Mouse (Mus musculus): ENCODE data around the gene Hinfp. TPM values are rescaled to one million over a fixed set of nuclear protein-coding genes. Genes with fewer than 3 reads are reported as not detected.

Hinfp gene
- polyA plus RNA-seq, 1 experiment from 2014 or later, result 6.3 TPM

DNA sequence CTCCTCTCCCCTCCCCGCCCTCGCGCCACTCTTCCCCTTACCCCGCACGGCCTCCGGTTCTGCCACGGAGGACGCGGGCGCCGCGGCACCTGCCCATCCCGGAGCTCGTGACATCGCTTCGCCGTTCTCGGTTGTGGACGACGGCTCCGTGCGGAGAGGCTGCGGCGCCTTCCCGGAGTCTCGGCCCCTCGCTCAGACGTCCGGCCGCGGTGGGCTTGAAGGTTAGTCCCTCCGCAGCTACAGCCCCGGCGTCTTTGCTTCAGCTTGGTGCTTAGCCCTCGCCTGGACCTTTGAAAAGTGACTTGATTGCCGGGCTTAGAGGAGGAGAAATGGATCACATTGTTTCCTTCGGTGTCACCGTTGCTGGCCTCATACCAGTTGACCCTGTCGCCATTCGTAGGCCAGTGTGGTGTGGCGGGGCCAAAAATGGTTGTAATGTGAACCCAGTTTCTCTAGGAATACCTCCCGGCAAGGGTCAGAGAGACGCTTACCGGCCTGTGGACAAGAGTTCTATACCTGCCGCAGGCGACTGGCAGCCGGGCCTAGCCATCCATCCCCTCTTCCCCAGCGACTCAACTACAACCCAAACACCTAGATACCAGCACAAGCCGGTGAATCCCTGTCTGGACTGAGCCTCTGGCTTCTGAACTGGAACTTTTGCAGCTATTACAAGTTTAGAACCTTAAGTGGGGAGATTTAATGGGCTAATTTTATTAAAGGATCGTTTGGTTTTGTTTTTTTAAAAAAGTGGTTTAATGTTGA is 30.0 kb upstream of the Hinfp start:
- peak; percentile 2 for ATAC-seq
- peaks cover 20% of the 10 kb centered on the region for H3K4me1 ChIP-seq (ENCODE audit: insufficient read depth)
- H3K4me3 ChIP-seq (ENCODE audit: low read depth, low read length), result peak overlapping the region; percentile 79
- peak; percentile 78 for DNase-seq
- WGBS (ENCODE audit: insufficient replicate concordance), result under 1% methylated on average over 48 of the region's 50 CpGs
- no peaks in the 10 kb centered on the region for H3K9me3 ChIP-seq (ENCODE audit: low read length)
- H3K9ac ChIP-seq (replicated peaks), result peak overlapping the region; percentile 93
- H3K36me3 ChIP-seq (replicated peaks; ENCODE audit: insufficient read depth, low read length), result peaks cover 70% of the 10 kb centered on the region
- peak overlapping the region; percentile 95 for H3K27ac ChIP-seq (ENCODE audit: low read depth)
- TF ChIP-seq CTCF (IDR thresholded peaks at IDR 0.05; ENCODE audit: low read depth), result no peak
- 0 out of 2 replicates have a peak, but pooled peaks have one; percentile 6 for TF ChIP-seq EP300 (IDR thresholded peaks at IDR 0.05; ENCODE audit: low read depth)
- H3K4me2 ChIP-seq (ENCODE audit: low read depth, low read length), result peak overlapping the region; percentile 79
- no peaks in the 10 kb centered on the region for H3K27me3 ChIP-seq (ENCODE audit: insufficient read depth, low read length)

DNA sequence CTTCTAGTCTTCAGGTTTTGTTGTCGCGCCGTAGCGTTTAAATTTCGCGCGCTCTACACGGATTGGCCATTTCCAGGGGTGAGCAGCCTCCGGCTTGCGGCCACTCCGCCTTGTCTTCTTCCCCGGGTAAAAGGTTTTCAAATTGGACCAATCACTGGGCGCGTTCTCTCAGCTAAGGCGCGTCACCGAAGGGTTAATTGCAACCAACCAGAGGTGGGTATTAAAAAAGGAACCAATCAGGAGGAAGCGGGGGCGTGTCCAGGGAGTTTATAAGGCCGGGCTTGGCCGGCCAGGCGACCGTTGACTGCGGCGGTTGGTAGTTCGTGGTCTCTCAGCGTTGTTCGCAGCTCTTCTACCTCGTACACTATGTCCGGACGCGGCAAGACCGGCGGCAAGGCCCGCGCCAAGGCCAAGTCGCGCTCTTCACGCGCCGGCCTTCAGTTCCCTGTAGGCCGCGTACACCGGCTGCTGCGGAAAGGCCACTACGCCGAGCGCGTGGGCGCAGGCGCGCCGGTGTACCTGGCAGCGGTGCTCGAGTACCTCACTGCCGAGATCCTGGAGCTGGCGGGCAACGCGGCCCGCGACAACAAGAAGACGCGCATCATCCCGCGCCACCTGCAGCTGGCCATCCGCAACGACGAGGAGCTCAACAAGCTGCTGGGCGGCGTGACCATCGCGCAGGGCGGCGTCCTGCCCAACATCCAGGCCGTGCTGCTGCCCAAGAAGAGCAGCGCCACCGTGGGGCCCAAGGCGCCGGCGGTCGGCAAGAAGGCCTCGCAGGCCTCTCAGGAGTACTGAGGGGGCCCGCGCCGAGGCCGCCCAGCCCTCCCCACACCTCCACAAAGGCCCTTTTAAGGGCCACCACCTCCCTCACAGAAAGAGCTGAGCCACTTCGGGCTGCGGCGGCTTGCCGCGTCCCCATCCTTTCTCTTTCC is 29.2 kb upstream of the Hinfp start, which contains the start of gene H2afx:
Gene H2afx, plus strand, starts transcription at position 299 of the 935 bp plus-strand sequence.
- DNase-seq (peak; percentile 98), ATAC-seq (peak; percentile 87)
- Histone ChIP-seq H3K4me1 (ENCODE audit: insufficient read depth) (peaks cover 20% of the 10 kb centered on the region), H3K4me2 (ENCODE audit: low read depth, low read length) (peak within 1 kb of the TSS; percentile 79), H3K36me3 (replicated peaks; ENCODE audit: insufficient read depth, low read length) (peaks cover 68% of the 10 kb centered on the region), H3K27me3 (ENCODE audit: insufficient read depth, low read length) (no peaks in the 10 kb centered on the region), H3K9me3 (ENCODE audit: low read length) (no peaks in the 10 kb centered on the region), H3K4me3 (ENCODE audit: low read depth, low read length) (peak within 1 kb of the TSS; percentile 79), H3K9ac (replicated peaks) (peak within 1 kb of the TSS; percentile 93), H3K27ac (ENCODE audit: low read depth) (peak within 1 kb of the TSS; percentile 95)
- WGBS (ENCODE audit: insufficient replicate concordance), result under 1% methylated on average over 91 of the region's 91 CpGs
- TF ChIP-seq CTCF (IDR thresholded peaks at IDR 0.05; ENCODE audit: low read depth) (peak; percentile 67), EP300 (IDR thresholded peaks at IDR 0.05; ENCODE audit: low read depth) (peak; percentile 86)

DNA sequence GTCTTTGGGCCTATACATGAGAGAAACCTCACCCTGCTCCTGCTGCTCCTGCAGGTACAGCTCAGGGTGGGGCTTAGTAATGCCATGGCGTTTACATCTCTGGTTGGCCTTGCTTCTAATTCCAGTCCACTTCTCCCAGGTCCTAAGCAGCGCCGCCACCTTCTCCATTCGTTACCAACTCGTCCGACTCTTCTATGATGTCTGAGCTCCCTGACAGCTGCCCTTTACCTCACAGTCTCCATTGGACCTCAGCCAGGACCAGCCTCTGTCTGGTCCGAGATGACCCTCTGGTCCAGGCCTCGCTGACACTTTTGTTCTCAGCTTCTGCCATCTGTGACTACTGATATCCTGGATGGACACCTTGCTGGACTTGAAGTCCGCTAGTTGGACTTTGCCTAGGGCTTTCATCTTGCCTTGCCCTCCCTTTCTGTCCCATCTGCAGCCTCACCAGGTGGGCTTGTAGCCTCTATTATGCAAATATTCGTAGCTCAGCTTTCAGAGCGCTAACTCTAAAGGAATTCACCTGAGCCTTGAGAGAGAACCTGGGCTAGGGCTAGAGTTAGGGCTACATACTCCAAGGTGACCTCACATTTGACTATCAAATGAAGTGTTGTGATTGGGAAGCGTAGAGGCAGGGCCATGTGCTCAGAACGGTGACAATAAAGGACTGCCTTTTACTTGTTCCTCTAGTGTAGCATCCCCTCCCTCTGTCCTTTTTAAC is 27.6 kb upstream of the Hinfp start:
- no peak for ATAC-seq
- no peak for DNase-seq
- TF ChIP-seq CTCF (IDR thresholded peaks at IDR 0.05; ENCODE audit: low read depth) (no peak), EP300 (IDR thresholded peaks at IDR 0.05; ENCODE audit: low read depth) (no peak)
- WGBS (ENCODE audit: insufficient replicate concordance), result 91% methylated on average over 13 of the region's 13 CpGs
- Histone ChIP-seq H3K4me1 (ENCODE audit: insufficient read depth) (peaks cover 20% of the 10 kb centered on the region), H3K4me2 (ENCODE audit: low read depth, low read length) (peak overlapping the region; percentile 54), H3K27ac (ENCODE audit: low read depth) (peak overlapping the region; percentile 76; the same call in 1 of the 2 replicates), H3K9me3 (ENCODE audit: low read length) (no peaks in the 10 kb centered on the region), H3K36me3 (replicated peaks; ENCODE audit: insufficient read depth, low read length) (peaks cover 54% of the 10 kb centered on the region), H3K9ac (replicated peaks) (no peak overlapping the region; the same call in 1 of the 2 replicates), H3K4me3 (ENCODE audit: low read depth, low read length) (peak overlapping the region; percentile 79), H3K27me3 (ENCODE audit: insufficient read depth, low read length) (no peaks in the 10 kb centered on the region)

DNA sequence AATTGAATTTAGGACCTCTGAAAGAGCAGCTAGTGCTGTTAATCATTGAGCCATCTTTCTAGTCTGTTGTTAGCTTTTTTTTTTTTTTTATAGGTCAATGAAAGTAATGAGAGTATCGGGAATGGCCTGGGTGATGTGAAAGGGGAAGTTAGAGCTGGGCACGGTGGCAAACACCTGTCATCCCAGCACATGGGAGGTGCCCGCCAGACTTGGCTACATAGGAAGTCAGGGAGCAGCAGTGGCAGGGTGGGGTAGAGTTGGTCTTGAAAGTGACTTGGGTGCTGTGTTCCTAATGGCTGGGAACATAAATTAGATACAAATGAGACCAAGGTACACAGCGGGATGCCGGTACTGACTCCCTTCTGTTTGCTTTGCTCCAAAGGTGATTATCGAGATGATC is 25.3 kb upstream of the Hinfp start:
- DNase-seq (no peak), ATAC-seq (no peak)
- WGBS (ENCODE audit: insufficient replicate concordance), result 81% methylated on average over 6 of the region's 6 CpGs
- Histone ChIP-seq H3K4me2 (ENCODE audit: low read depth, low read length) (no peak overlapping the region), H3K4me3 (ENCODE audit: low read depth, low read length) (no peak overlapping the region), H3K36me3 (replicated peaks; ENCODE audit: insufficient read depth, low read length) (peaks cover 38% of the 10 kb centered on the region), H3K27me3 (ENCODE audit: insufficient read depth, low read length) (no peaks in the 10 kb centered on the region), H3K9ac (replicated peaks) (no peak overlapping the region), H3K27ac (ENCODE audit: low read depth) (no peak overlapping the region), H3K9me3 (ENCODE audit: low read length) (no peaks in the 10 kb centered on the region), H3K4me1 (ENCODE audit: insufficient read depth) (peaks cover 20% of the 10 kb centered on the region)
- TF ChIP-seq CTCF (IDR thresholded peaks at IDR 0.05; ENCODE audit: low read depth) (no peak), EP300 (IDR thresholded peaks at IDR 0.05; ENCODE audit: low read depth) (no peak)

DNA sequence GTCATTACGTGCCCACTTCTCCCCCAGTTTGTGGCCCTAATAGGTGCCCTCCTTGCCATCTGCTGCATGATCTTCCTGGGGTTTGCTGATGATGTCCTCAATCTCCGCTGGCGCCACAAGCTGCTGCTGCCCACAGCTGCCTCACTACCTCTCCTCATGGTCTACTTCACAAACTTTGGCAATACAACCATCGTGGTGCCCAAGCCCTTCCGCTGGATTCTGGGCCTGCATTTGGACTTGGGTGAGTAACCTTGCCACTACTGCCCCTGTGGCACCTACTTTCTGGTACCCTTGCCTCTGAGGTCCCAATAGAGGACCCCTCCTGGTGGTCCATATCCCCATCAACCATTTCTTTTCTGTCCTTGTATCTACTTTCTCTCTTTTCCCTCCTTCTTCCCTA is 22.5 kb upstream of the Hinfp start:
- ATAC-seq (no peak), DNase-seq (no peak)
- Histone ChIP-seq H3K4me2 (ENCODE audit: low read depth, low read length) (peak overlapping the region; percentile 87), H3K36me3 (replicated peaks; ENCODE audit: insufficient read depth, low read length) (peaks cover 28% of the 10 kb centered on the region), H3K27ac (ENCODE audit: low read depth) (0 out of 2 replicates have a peak overlapping the region, but pooled peaks have one; percentile 3), H3K4me3 (ENCODE audit: low read depth, low read length) (peak overlapping the region; percentile 86; the same call in 1 of the 2 replicates), H3K4me1 (ENCODE audit: insufficient read depth) (peaks cover 12% of the 10 kb centered on the region), H3K27me3 (ENCODE audit: insufficient read depth, low read length) (no peaks in the 10 kb centered on the region), H3K9me3 (ENCODE audit: low read length) (no peaks in the 10 kb centered on the region), H3K9ac (replicated peaks) (peak overlapping the region; percentile 90; the same call in 1 of the 2 replicates)
- TF ChIP-seq EP300 (IDR thresholded peaks at IDR 0.05; ENCODE audit: low read depth) (no peak), CTCF (IDR thresholded peaks at IDR 0.05; ENCODE audit: low read depth) (no peak)
- 89% methylated on average over 5 of the region's 5 CpGs for WGBS (ENCODE audit: insufficient replicate concordance)

All from liver, postnatal 0 days (tissue).